Mouse (Mus musculus) heart, adult 2 months (tissue): ENCODE data around the gene Syn3.

Experiments
- CTCF ChIP-seq: fragments of 200-600 bp; IDR thresholded peaks from 2 replicates; pipeline ENCODE4 v1.8.1; 2022; ENCODE audit warnings: antibody characterized with exemption, mild to moderate bottlenecking, moderate library complexity
- EP300 ChIP-seq: fragments of 200-500 bp; IDR thresholded peaks from 2 replicates; pipeline ENCODE4 v1.6.1; 2011; ENCODE audit warnings: low read depth, low read length, control low read depth; ENCODE audit not compliant: insufficient read depth
- POLR2A ChIP-seq: fragments of 200-500 bp; IDR thresholded peaks from 2 replicates; pipeline ENCODE4 v1.6.1; 2011; ENCODE audit warnings: mild to moderate bottlenecking, low read depth, low read length, control low read depth; ENCODE audit not compliant: insufficient read depth

GRCm38 (mm10) chr10:86078761-86079160 lies 419.9 kb downstream of the Syn3 start:
- TF ChIP-seq POLR2A (no peak), CTCF (no peak), EP300 (no peak)
